Mouse (Mus musculus) midbrain, embryonic 14.5 days (tissue): ENCODE results near the gene Amd1. TPM values are rescaled to one million over a fixed set of nuclear protein-coding genes. Genes with fewer than 3 reads are reported as not detected.

ENCODE experiments used
- ATAC-seq: fragments of 200-750 bp; cut with Nextera tagmentation; 2 replicates; pipeline ENCODE4 v1.8.0; 2017; ENCODE audit warnings: moderate number of reproducible peaks, moderate library complexity; ENCODE audit not compliant: low FRiP score, low TSS enrichment
- DNase-seq: peaks from one replicate; pipeline ENCODE4 v3.0.0-alpha.2; 2015
- H3K27ac ChIP-seq: fragments of 300-500 bp; sonication (generic); replicated peaks from 2 replicates; pipeline ENCODE4 v1.5.1; 2014; ENCODE audit warnings: mild to moderate bottlenecking, low read depth, low read length, moderate library complexity
- H3K27me3 ChIP-seq: fragments of 300-500 bp; sonication (generic); 2 replicates; pipeline ENCODE4 v1.6.1; 2014; ENCODE audit warnings: low read length, control low read depth, mixed read lengths; ENCODE audit not compliant: control insufficient read depth, insufficient read depth
- H3K36me3 ChIP-seq: fragments of 300-500 bp; sonication (generic); 2 replicates; pipeline ENCODE4 v1.6.1; 2014; ENCODE audit warnings: low read length, control low read depth; ENCODE audit not compliant: control insufficient read depth, insufficient read depth
- H3K4me1 ChIP-seq: fragments of 300-500 bp; sonication (generic); 2 replicates; pipeline ENCODE4 v1.6.1; 2014; ENCODE audit warnings: mild to moderate bottlenecking, antibody characterized with exemption, low read length, control low read depth; ENCODE audit not compliant: control insufficient read depth, insufficient read depth
- H3K4me2 ChIP-seq: fragments of 300-500 bp; sonication (generic); 2 replicates; pipeline ENCODE4 v1.6.1; 2014; ENCODE audit warnings: mild to moderate bottlenecking, low read length, moderate library complexity
- H3K4me3 ChIP-seq: fragments of 300-500 bp; sonication (generic); replicated peaks from 2 replicates; pipeline ENCODE4 v1.5.1; 2014; ENCODE audit warnings: low read depth, low read length
- H3K9ac ChIP-seq: fragments of 300-500 bp; sonication (generic); replicated peaks from 2 replicates; pipeline ENCODE4 v1.6.1; 2014; ENCODE audit warnings: mild to moderate bottlenecking, low read length, moderate library complexity
- H3K9me3 ChIP-seq: fragments of 300-500 bp; sonication (generic); 2 replicates; pipeline ENCODE4 v1.6.1; 2016; ENCODE audit warnings: low read length, control low read depth, mixed read lengths; ENCODE audit not compliant: control insufficient read depth
- WGBS: fragments of 180-500 bp; shearing (Covaris S2); extraction: QIAGEN DNeasy Blood & Tissue Kit; methylation state at CpG from one replicate; pipeline ENCODE4 v1.1.7; 2014; 5-methylcytosine and 5-hydroxymethylcytosine counted together
- polyA plus RNA-seq: library from polyadenylated mRNA; unstranded; fragments of >200 nt; fragmentation: Nextera tagmentation; extraction: Ambion mirVana; gene quantifications from 2 replicates; pipeline ENCODE4 v1.2.1, GENCODE M21; 2014

Amd1 gene
- polyA plus RNA-seq, 1 experiment from 2014 or later: 46.0 TPM

DNA sequence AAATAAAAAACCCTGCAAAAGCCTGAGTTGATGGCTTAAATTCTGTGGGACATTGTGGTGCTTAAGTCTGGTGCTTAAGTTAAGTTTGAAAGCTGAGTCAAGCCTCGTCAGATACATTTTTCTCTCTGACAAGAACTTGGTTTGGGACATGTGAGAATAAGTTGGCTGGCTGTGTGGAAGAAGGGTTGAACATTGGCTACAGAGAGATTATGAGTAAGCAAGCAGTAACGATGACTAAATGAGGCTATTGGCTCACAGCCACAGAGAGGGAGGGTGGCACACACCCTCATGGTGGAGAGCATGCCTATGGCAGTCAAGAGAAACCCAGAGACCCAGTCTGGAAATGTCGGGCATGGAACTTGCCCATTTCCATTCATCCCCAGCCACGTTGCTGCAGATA, 38.3 kb downstream of the Amd1 start:
- ATAC-seq: no peak
- DNase-seq: no peak
- no peak overlapping the region for H3K9ac ChIP-seq
- H3K4me3 ChIP-seq: no peak overlapping the region
- H3K36me3 ChIP-seq: no peaks in the 10 kb centered on the region
- no peak overlapping the region for H3K4me2 ChIP-seq
- H3K27me3 ChIP-seq: no peaks in the 10 kb centered on the region
- H3K9me3 ChIP-seq: no peaks in the 10 kb centered on the region
- peaks cover 1% of the 10 kb centered on the region; the same call in 1 of the 2 replicates for H3K4me1 ChIP-seq
- no peak overlapping the region for H3K27ac ChIP-seq
- WGBS: 80% methylated on average over 4 of the region's 4 CpGs

DNA sequence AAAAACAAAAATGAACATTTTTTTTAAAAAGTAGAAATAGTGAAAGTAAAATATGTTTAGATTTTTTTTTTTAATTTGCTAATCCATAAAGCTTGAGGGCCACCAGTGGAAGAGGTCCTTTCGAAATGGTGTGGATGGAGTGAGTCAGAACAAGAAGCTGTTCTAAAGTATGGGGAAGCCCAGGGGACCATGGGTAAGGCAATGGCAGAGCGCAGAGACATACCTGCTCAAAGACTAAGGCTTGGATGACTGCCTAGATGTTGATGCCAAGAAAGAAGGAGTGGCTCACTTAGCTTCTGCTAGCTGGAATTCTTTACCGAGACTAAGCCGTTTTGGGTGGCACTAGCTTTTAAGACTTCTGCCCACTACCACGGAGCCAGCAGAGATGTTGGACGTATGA, 39.8 kb downstream of the Amd1 start:
- no peak overlapping the region for H3K4me3 ChIP-seq
- H3K4me1 ChIP-seq: peaks cover 2% of the 10 kb centered on the region; the same call in 1 of the 2 replicates
- DNase-seq: no peak

DNA sequence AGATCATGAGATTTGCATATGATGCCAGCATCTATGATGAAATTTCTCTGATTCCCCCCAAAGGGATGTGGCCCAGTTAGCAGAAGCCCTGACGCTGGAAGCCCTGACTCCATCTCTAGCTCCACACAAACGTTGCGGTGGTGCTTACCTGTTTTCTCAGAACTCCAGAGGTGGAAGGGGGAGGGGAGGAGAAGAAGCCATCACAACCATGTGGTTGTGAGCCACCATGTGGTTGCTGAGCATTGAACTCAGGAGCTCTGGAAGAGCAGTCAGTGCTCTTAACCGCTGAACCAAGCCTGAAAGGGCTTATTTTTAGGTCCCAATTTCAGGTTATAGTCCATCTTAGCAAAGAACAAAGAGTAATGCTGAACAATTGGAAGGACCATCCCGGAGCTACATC, 41.7 kb downstream of the Amd1 start:
- no peak overlapping the region for H3K4me2 ChIP-seq
- H3K9ac ChIP-seq: no peak overlapping the region
- ATAC-seq: no peak
- no peak overlapping the region for H3K27ac ChIP-seq
- no peak for DNase-seq
- H3K4me1 ChIP-seq: peaks cover 2% of the 10 kb centered on the region; the same call in 1 of the 2 replicates
- no peak overlapping the region for H3K4me3 ChIP-seq
- 55% methylated on average over 5 of the region's 5 CpGs for WGBS
- H3K9me3 ChIP-seq: no peaks in the 10 kb centered on the region
- no peaks in the 10 kb centered on the region for H3K36me3 ChIP-seq
- no peaks in the 10 kb centered on the region for H3K27me3 ChIP-seq

More for the DNA sequence above, 39.8 kb downstream of the Amd1 start:
- Histone ChIP-seq H3K9ac (no peak overlapping the region), H3K4me2 (no peak overlapping the region), H3K27ac (no peak overlapping the region), H3K9me3 (no peaks in the 10 kb centered on the region), H3K27me3 (no peaks in the 10 kb centered on the region), H3K36me3 (no peaks in the 10 kb centered on the region)
- 91% methylated on average over 6 of the region's 6 CpGs for WGBS
- ATAC-seq: no peak

DNA sequence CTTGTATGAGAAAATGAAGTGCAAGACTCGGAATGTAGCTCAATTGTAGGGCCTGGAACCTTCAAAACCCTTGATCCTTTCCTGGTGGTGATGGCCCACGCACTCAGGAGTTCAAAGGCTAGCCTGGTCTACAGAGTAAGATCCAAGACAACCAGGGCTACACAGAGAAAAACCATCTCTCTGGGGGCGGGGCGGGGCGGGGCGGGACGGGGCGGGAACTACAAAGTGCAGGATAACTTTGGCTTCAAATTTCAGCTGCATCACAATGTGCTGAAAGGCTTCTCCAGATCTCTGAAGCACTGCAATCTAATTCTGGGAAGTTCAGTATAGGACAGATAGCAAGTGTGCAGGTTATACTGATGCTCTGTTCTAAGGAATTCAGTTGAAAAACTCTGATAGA, 42.4 kb downstream of the Amd1 start:
- peaks cover 2% of the 10 kb centered on the region; the same call in 1 of the 2 replicates for H3K4me1 ChIP-seq
- ATAC-seq: no peak

DNA sequence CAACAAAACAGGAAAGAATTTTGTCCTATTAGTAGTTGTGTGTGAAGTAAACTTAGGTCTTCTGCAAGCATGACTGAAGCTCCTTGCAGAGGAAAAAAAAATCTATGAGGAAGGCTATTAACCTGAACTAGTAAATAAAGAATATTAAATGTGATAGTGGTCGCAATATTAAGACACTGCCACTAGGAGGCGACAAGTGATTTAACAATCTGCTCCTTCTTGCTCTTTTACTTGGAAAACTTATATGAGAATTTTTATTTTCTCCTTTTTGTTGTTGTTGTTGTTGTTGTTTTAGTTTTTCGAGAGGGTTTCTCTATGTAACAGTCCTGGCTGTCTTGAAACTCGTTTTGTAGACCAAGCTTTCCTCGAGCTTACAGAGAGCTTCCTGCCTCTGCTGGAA, 43.0 kb downstream of the Amd1 start:
- WGBS: 5% methylated on average over 5 of the region's 5 CpGs
- peak overlapping the region; percentile 92 for H3K27ac ChIP-seq
- peaks cover 2% of the 10 kb centered on the region; the same call in 1 of the 2 replicates for H3K4me1 ChIP-seq
- H3K4me2 ChIP-seq: peak overlapping the region; percentile 74
- DNase-seq (peak; percentile 83), ATAC-seq (no peak)
- H3K9me3 ChIP-seq: no peaks in the 10 kb centered on the region
- peak overlapping the region; percentile 64 for H3K4me3 ChIP-seq
- no peak overlapping the region for H3K9ac ChIP-seq
- H3K27me3 ChIP-seq: no peaks in the 10 kb centered on the region
- peaks cover 5% of the 10 kb centered on the region for H3K36me3 ChIP-seq

More for the DNA sequence above, 42.4 kb downstream of the Amd1 start:
- 17% methylated on average over 8 of the region's 8 CpGs for WGBS
- no peak overlapping the region for H3K27ac ChIP-seq
- H3K27me3 ChIP-seq: no peaks in the 10 kb centered on the region
- no peak overlapping the region for H3K4me2 ChIP-seq
- no peaks in the 10 kb centered on the region for H3K36me3 ChIP-seq
- no peak for DNase-seq
- H3K9me3 ChIP-seq: no peaks in the 10 kb centered on the region
- no peak overlapping the region for H3K4me3 ChIP-seq
- H3K9ac ChIP-seq: no peak overlapping the region

DNA sequence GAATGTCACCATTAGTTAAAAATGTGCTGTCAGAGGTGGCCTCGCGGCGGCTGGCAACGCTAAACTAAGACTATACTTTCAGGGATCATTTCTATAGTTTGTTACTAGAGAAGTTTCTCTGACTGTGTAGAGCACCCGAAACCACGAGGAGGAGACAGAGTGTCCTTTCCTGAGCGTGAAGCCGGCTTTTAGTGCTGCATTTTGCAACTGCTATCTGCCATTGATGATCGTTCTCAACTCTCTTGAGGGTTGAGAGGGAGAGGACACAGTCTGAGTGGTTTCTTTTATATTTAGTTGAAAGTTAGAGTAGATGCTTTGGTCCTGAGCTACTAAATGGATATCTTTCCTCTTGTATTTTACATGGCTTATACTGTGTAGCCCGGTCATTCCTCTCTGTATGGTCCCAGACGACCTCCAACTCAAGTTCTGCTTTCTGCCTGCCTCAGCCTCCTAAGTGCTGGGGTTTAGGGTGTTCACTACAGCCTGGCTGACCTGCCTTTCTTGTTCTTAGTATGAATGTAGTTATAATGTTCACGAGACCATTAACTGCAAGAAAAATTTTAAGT, 43.5 kb downstream of the Amd1 start:
- peak overlapping the region; percentile 92 for H3K27ac ChIP-seq
- peak; percentile 70 for ATAC-seq
- H3K4me2 ChIP-seq: peak overlapping the region; percentile 74
- under 1% methylated on average over 12 of the region's 12 CpGs for WGBS
- no peaks in the 10 kb centered on the region for H3K27me3 ChIP-seq
- peak; percentile 91 for DNase-seq
- peaks cover 8% of the 10 kb centered on the region for H3K36me3 ChIP-seq
- peaks cover 2% of the 10 kb centered on the region; the same call in 1 of the 2 replicates for H3K4me1 ChIP-seq
- H3K9me3 ChIP-seq: no peaks in the 10 kb centered on the region
- no peak overlapping the region for H3K9ac ChIP-seq
- H3K4me3 ChIP-seq: peak overlapping the region; percentile 64

DNA sequence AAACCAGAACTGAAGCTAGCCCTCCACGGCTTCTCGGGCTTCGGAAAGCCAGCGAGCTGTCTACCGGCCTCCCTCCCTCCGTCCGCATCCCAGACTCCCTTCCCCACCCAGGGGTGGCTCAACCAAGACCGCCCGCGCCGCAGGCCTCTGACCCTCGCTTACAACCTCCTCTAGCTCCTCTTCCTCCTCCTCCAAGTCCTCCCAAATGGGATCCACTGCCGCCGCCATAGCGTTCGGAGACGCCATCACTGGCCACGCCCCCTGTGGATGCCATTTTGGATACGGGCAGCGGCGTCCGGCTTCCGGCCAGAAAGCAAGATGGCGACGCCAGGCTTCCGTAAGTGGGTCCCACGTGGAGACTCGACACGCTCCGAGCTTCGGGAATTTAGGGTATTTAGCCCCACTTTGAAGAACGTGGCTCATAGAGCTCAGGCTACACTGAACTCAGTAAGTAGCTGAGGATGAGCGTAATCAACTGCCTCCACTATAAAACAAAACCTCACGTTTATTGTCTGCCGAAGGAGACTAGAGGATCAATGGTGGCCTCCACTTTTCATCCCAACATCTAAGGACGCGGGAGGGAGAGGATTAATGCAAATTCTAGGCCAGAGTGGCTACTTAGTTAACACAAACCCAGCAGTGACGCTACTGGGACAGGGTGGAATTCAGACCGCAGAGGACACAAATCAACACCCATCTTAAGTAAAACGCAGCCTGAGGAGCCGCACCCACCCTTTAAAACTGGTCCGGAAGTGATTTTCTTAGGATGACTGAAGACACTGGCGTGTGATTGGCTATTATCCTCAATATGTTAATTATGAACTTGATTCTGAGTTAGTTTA, 44.4 kb downstream of the Amd1 start, which contains the start of gene Gtf3c6:
TSS of gene Gtf3c6 (minus strand) at position 695 of the 842 bp plus-strand sequence.
- under 1% methylated on average over 43 of the region's 43 CpGs for WGBS
- H3K27ac ChIP-seq: peak within 1 kb of the TSS; percentile 92
- peak within 1 kb of the TSS; percentile 89 for H3K9ac ChIP-seq
- ATAC-seq (peak; percentile 81), DNase-seq (peak; percentile 98)
- H3K36me3 ChIP-seq: peaks cover 16% of the 10 kb centered on the region
- peaks cover 2% of the 10 kb centered on the region; the same call in 1 of the 2 replicates for H3K4me1 ChIP-seq
- H3K27me3 ChIP-seq: no peaks in the 10 kb centered on the region
- H3K4me3 ChIP-seq: peak within 1 kb of the TSS; percentile 64
- H3K9me3 ChIP-seq: no peaks in the 10 kb centered on the region
- H3K4me2 ChIP-seq: peak within 1 kb of the TSS; percentile 74

DNA sequence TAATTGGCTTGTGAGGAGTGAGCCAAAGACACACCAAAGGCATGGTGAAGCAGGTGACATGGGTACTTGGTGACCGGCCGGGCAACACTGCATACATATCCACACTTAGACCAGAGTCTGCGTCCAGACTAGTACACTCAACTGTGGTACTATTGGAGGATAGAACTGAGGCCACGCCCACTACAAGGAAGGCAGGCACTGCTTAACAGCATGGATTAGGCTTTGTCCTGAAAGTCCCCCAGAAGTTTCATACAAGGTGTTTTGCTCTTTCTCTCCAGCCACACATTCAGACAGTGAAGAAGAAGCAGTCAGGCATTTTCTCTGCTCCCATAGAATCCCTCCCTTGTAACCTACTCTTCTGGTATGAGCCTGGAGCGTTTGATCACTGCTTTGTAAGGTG, 45.3 kb downstream of the Amd1 start:
- H3K9ac ChIP-seq: peak overlapping the region; percentile 89
- 2% methylated on average over 5 of the region's 5 CpGs for WGBS
- no peaks in the 10 kb centered on the region for H3K27me3 ChIP-seq
- H3K4me3 ChIP-seq: peak overlapping the region; percentile 64
- DNase-seq (peak; percentile 84), ATAC-seq (peak; percentile 81)
- H3K4me2 ChIP-seq: peak overlapping the region; percentile 74
- H3K4me1 ChIP-seq: peaks cover 2% of the 10 kb centered on the region; the same call in 1 of the 2 replicates
- H3K27ac ChIP-seq: peak overlapping the region; percentile 92
- no peaks in the 10 kb centered on the region for H3K9me3 ChIP-seq
- peaks cover 25% of the 10 kb centered on the region for H3K36me3 ChIP-seq
